Mouse (Mus musculus) C2C12 (cell line): Measurements from ENCODE around the gene Knl1.

Experiments used
- CEBPB ChIP-seq: IDR thresholded peaks from one replicate; pipeline ENCODE4 v1.6.1; 2011; ENCODE audit warnings: low read depth, mild to moderate bottlenecking, control low read depth, moderate library complexity
- CTCF ChIP-seq: IDR thresholded peaks from one replicate; pipeline ENCODE4 v1.5.1; 2011; ENCODE audit not compliant: control insufficient read depth, insufficient read depth, insufficient read length
- FOSL1 ChIP-seq: IDR thresholded peaks from one replicate; pipeline ENCODE4 v1.8.0; 2011; ENCODE audit warnings: mild to moderate bottlenecking, low read length; ENCODE audit not compliant: poor library complexity, insufficient read depth, severe bottlenecking
- MAX ChIP-seq: IDR thresholded peaks from one replicate; pipeline ENCODE4 v1.6.1; 2011; ENCODE audit warnings: mild to moderate bottlenecking, control low read depth
- MYOD1 ChIP-seq: IDR thresholded peaks from one replicate; pipeline ENCODE4 v1.6.1; 2011; ENCODE audit warnings: low read depth; ENCODE audit not compliant: control insufficient read depth, insufficient read length
- MYOG ChIP-seq: IDR thresholded peaks from one replicate; pipeline ENCODE4 v1.6.1; 2011; ENCODE audit not compliant: control insufficient read depth, insufficient read length; ENCODE audit errors: extremely low read depth
- USF1 ChIP-seq: IDR thresholded peaks from one replicate; pipeline ENCODE4 v1.6.1; 2011; ENCODE audit warnings: low read depth, mild to moderate bottlenecking, control low read depth, moderate library complexity

DNA sequence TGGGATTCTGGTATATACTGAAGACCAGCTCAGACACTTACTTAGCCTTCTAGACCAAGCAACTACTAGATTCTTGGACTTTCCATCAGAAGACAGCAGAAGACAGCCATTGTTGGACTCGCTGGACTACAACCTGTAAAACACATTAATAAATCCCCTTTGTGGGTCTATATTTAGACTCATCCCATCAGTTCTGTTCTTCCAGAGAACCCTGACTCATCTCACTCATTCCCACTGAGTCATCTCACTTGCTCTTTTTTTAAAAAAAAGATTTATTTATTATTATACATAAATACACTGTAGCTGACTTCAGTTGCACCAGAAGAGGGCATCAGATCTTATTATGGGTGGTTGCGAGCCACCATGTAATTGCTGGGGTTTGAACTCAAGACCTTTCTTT lies 37.5 kb upstream of the Knl1 start:
- no peak for TF ChIP-seq MYOD1
- TF ChIP-seq CTCF: no peak
- no peak for TF ChIP-seq USF1
- TF ChIP-seq MAX: no peak
- no peak for TF ChIP-seq MYOG
- TF ChIP-seq CEBPB: no peak
- TF ChIP-seq FOSL1: no peak
